Mouse (Mus musculus): ENCODE results near the gene Atp9a.

GRCm38 (mm10) chr2:168595693-168596092, 146.5 kb downstream of the Atp9a start:
- TF ChIP-seq POLR2A (IDR thresholded peaks at IDR 0.05; ENCODE audit: low read depth, low read length) (no peak), CTCF (IDR thresholded peaks at IDR 0.05; ENCODE audit: extremely low read depth, insufficient read depth, insufficient read length, insufficient replicate concordance) (no peak)
